Mouse (Mus musculus): ENCODE data around the gene Pfn2.
A peak's percentile ranks its signal among the peaks of the same experiment; 100 is the strongest.

Gene Pfn2

GRCm38 (mm10) chr3:57847760-57848185 is at the start of gene Pfn2:
Gene Pfn2 (minus strand): TSS chr3:57848079.
- DNase-seq, result peak; percentile 42

GRCm38 (mm10) chr3:57882945-57883344 is 35.1 kb upstream of the Pfn2 start:
- DNase-seq, result no peak

GRCm38 (mm10) chr3:57846912-57847759 is 743 bp downstream of the Pfn2 start:
- DNase-seq, result peak; percentile 42

- DNase-seq, result no peak
These were observed 1.3 kb downstream of the Pfn2 start for GRCm38 (mm10) chr3:57846662-57846911.

- no peak for DNase-seq
These were observed 1.9 kb downstream of the Pfn2 start for GRCm38 (mm10) chr3:57845786-57846661.

GRCm38 (mm10) chr3:57843775-57844174 is 4.1 kb downstream of the Pfn2 start:
- peak; percentile 52 for DNase-seq

GRCm38 (mm10) chr3:57836911-57837310 is 11.0 kb downstream of the Pfn2 start:
- DNase-seq, result no peak

- no peak for DNase-seq
These were observed 14.3 kb downstream of the Pfn2 start for GRCm38 (mm10) chr3:57833585-57833984.

GRCm38 (mm10) chr3:57825866-57826265 is 22.0 kb downstream of the Pfn2 start:
- no peak for DNase-seq

GRCm38 (mm10) chr3:57815447-57815846 is 32.4 kb downstream of the Pfn2 start:
- DNase-seq, result peak; percentile 40

GRCm38 (mm10) chr3:57795071-57795470 is 52.8 kb downstream of the Pfn2 start:
- peak; percentile 30 for DNase-seq

All from kidney, adult 9 months (tissue).